Mouse (Mus musculus): ENCODE results near the gene Sumo2.

- TF ChIP-seq ZNF384 (IDR thresholded peaks at IDR 0.05; ENCODE audit: low read depth, low read length) (no peak), MAX (IDR thresholded peaks at IDR 0.05; ENCODE audit: low read length) (no peak), RCOR1 (IDR thresholded peaks at IDR 0.05; ENCODE audit: low read depth, low read length) (no peak), SIN3A (IDR thresholded peaks at IDR 0.05; ENCODE audit: low read length) (no peak)
Observed at GRCm38 (mm10) chr11:115521080-115521479, 15.0 kb downstream of the Sumo2 start.

Measured in MEL (cell line).